Mouse (Mus musculus) spleen, adult 2 months (tissue): ENCODE measurements around the gene Ccdc92. TPM values are rescaled to one million over a fixed set of nuclear protein-coding genes. Genes with fewer than 3 reads are reported as not detected.

ENCODE experiments used
- DNase-seq, 2 experiments: peaks; one replicate each; pipeline versions ENCODE4 v3.0.0 to v3.0.0-alpha.2; 2012 to 2021; ENCODE audit warnings: low spot score in 2 of 2, low read depth in 1 of 2
- H3K27ac ChIP-seq: fragments of 200-500 bp; 2 replicates; pipeline ENCODE4 v1.5.1; 2012; ENCODE audit warnings: low read length, inconsistent platforms; ENCODE audit not compliant: insufficient read depth
- H3K27me3 ChIP-seq: fragments of 200-500 bp; 2 replicates; pipeline ENCODE4 v1.6.1; 2012; ENCODE audit warnings: mild to moderate bottlenecking, moderate library complexity, low read length, inconsistent platforms; ENCODE audit not compliant: control insufficient read depth, insufficient read depth
- H3K36me3 ChIP-seq: fragments of 200-500 bp; 2 replicates; pipeline ENCODE4 v1.6.1; 2012; ENCODE audit warnings: mild to moderate bottlenecking, low read length, inconsistent platforms; ENCODE audit not compliant: control insufficient read depth, insufficient read depth
- H3K4me1 ChIP-seq: fragments of 200-500 bp; 2 replicates; pipeline ENCODE4 v1.6.1; 2011; ENCODE audit warnings: inconsistent platforms; ENCODE audit not compliant: control insufficient read depth, insufficient read depth, insufficient read length
- H3K4me3 ChIP-seq: fragments of 200-500 bp; 2 replicates; pipeline ENCODE4 v1.5.1; 2011; ENCODE audit warnings: mild to moderate bottlenecking, inconsistent platforms; ENCODE audit not compliant: insufficient read depth, insufficient read length; ENCODE audit errors: extremely low read depth
- CTCF ChIP-seq: fragments of 200-500 bp; IDR thresholded peaks from 2 replicates; pipeline ENCODE4 v1.5.1; 2011; ENCODE audit warnings: mild to moderate bottlenecking, inconsistent platforms; ENCODE audit not compliant: insufficient read depth, insufficient read length, insufficient replicate concordance; ENCODE audit errors: extremely low read depth
- POLR2A ChIP-seq: fragments of 200-500 bp; IDR thresholded peaks from 2 replicates; pipeline ENCODE4 v1.6.1; 2011; ENCODE audit warnings: low read depth, low read length, inconsistent platforms
- WGBS: fragments of 180-500 bp; shearing (Covaris S2); methylation state at CpG from one replicate; pipeline ENCODE4 v1.1.7; 2018; 5-methylcytosine and 5-hydroxymethylcytosine counted together
- polyA plus RNA-seq: library from polyadenylated mRNA; depleted of rRNA; stranded (reverse); fragments of >200 nt; gene quantifications from 2 replicates; pipeline ENCODE4 v1.2.3, GENCODE M21; 2012; rRNA removed

Gene Ccdc92
- polyA plus RNA-seq, result 4.9 and 6.0 TPM in 2 replicates

GRCm38 (mm10) chr5:124862013-124862866 is at the start of gene Ccdc92, which contains the start of gene Zfp664:
Gene Ccdc92, minus strand, starts transcription at chr5:124862424.
Gene Zfp664, plus strand, starts transcription at chr5:124862691.
- peaks cover 12% of the 10 kb centered on the region for H3K27me3 ChIP-seq
- peak within 1 kb of the TSS; percentile 50 for H3K27ac ChIP-seq
- under 1% methylated on average over 75 of the region's 103 CpGs for WGBS
- H3K4me1 ChIP-seq, result peaks cover 11% of the 10 kb centered on the region
- DNase-seq, result peak; percentile 95 to 98
- TF ChIP-seq POLR2A (peak; percentile 68), CTCF (no peak)
- peak within 1 kb of the TSS; percentile 98 for H3K4me3 ChIP-seq
- H3K36me3 ChIP-seq, result no peaks in the 10 kb centered on the region

GRCm38 (mm10) chr5:124908860-124909259 is 46.6 kb upstream of the Ccdc92 start:
- no peak overlapping the region for H3K4me3 ChIP-seq
- H3K36me3 ChIP-seq, result no peaks in the 10 kb centered on the region
- WGBS, result 28% methylated on average over 5 of the region's 5 CpGs
- no peak overlapping the region for H3K27ac ChIP-seq
- DNase-seq, result peak in 1 of 2 experiments; percentile 63
- no peaks in the 10 kb centered on the region for H3K27me3 ChIP-seq
- no peaks in the 10 kb centered on the region for H3K4me1 ChIP-seq
- TF ChIP-seq CTCF (peak; percentile 64; the same call in 1 of the 2 replicates), POLR2A (no peak)

- TF ChIP-seq CTCF (no peak), POLR2A (no peak)
- no peak for DNase-seq
- 45% methylated on average over 13 of the region's 13 CpGs for WGBS
- no peaks in the 10 kb centered on the region for H3K27me3 ChIP-seq
- H3K4me3 ChIP-seq, result no peak overlapping the region
- no peaks in the 10 kb centered on the region for H3K4me1 ChIP-seq
- H3K27ac ChIP-seq, result no peak overlapping the region
- H3K36me3 ChIP-seq, result no peaks in the 10 kb centered on the region
These were observed 44.7 kb upstream of the Ccdc92 start for GRCm38 (mm10) chr5:124906890-124907289.

GRCm38 (mm10) chr5:124903852-124904251 is 41.6 kb upstream of the Ccdc92 start:
- H3K36me3 ChIP-seq, result no peaks in the 10 kb centered on the region
- no peak overlapping the region for H3K4me3 ChIP-seq
- TF ChIP-seq POLR2A (no peak), CTCF (no peak)
- H3K27me3 ChIP-seq, result no peaks in the 10 kb centered on the region
- WGBS, result 85% methylated on average over 4 of the region's 4 CpGs
- H3K27ac ChIP-seq, result no peak overlapping the region
- no peaks in the 10 kb centered on the region for H3K4me1 ChIP-seq
- no peak for DNase-seq

- WGBS, result 86% methylated on average over 10 of the region's 10 CpGs
- Histone ChIP-seq H3K27ac (no peak overlapping the region), H3K36me3 (no peaks in the 10 kb centered on the region), H3K27me3 (no peaks in the 10 kb centered on the region), H3K4me3 (no peak overlapping the region), H3K4me1 (no peaks in the 10 kb centered on the region)
- TF ChIP-seq POLR2A (no peak), CTCF (no peak)
- no peak for DNase-seq
These were observed 40.0 kb upstream of the Ccdc92 start for GRCm38 (mm10) chr5:124902195-124902594.

- no peak overlapping the region for H3K27ac ChIP-seq
- H3K4me3 ChIP-seq, result no peak overlapping the region
- no peak for DNase-seq
- TF ChIP-seq CTCF (no peak), POLR2A (no peak)
- no peaks in the 10 kb centered on the region for H3K27me3 ChIP-seq
- H3K36me3 ChIP-seq, result no peaks in the 10 kb centered on the region
- 89% methylated on average over 6 of the region's 6 CpGs for WGBS
- H3K4me1 ChIP-seq, result no peaks in the 10 kb centered on the region
These were observed 39.5 kb upstream of the Ccdc92 start for GRCm38 (mm10) chr5:124901675-124902074.

GRCm38 (mm10) chr5:124900738-124901490 is 38.7 kb upstream of the Ccdc92 start:
- H3K27me3 ChIP-seq, result no peaks in the 10 kb centered on the region

More at GRCm38 (mm10) chr5:124900738-124901490, 38.7 kb upstream of the Ccdc92 start:
- H3K4me1 ChIP-seq, result no peaks in the 10 kb centered on the region
- no peak overlapping the region for H3K4me3 ChIP-seq
- no peaks in the 10 kb centered on the region for H3K36me3 ChIP-seq
- WGBS, result 72% methylated on average over 19 of the region's 19 CpGs
- DNase-seq, result no peak
- TF ChIP-seq POLR2A (no peak), CTCF (no peak)
- no peak overlapping the region for H3K27ac ChIP-seq
